In the genomic region with DNA sequence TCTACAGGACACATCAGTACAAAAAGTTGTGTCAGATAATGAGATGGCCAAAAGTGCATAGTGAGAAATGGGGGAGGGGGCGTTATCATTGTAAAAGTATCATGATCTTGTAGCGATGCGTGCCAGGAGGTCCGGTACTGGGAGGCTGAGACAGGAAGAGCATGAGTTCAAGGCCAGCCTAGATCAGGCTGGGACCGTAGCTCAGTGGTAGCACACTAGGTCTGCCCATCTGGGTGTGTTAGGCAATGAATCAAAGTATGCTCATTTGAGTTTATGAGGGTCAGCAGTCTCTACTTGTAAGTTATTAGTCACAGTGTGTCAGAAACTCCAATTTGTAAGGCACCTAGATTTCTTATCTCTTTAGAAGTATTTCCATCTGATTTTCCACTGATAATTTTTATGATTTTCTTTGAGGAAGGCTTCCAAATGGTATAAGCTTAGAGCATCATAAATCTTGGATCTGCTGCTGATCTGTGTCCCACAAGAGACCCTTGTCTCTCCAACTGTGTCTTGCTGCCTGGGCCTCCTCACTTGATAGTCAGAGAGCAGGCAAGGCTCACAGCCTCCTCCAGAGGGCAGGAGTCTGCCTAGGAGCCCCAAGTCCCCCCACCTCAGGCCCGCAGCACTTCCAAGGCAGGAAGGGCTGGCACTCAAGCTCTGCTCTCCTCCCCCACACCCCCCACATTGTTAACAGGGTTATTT, we compare ENCODE assay signal across 8 mouse cellular contexts. TPM values are rescaled to one million over a fixed set of nuclear protein-coding genes. Genes with fewer than 3 reads are reported as not detected.
DNase-seq lines count a peak whose midpoint lies in the region; ATAC-seq and TF ChIP-seq lines count a peak whose summit lies in the region.

No protein-coding gene starts in this region.

- no peak overlapping the region for H3K4me3 ChIP-seq in cerebellum, adult 2 months (replicated peaks; ENCODE audit: insufficient read depth, low read depth, low read length)
- no peak overlapping the region for H3K4me3 ChIP-seq in neural tube, embryonic 11.5 days (ENCODE audit: low read depth, low read length)
- H3K4me3 ChIP-seq in heart, embryonic 15.5 days: no peak overlapping the region
- H3K4me3 ChIP-seq in neural tube, embryonic 13.5 days: no peak overlapping the region

- H3K9ac ChIP-seq in neural tube, embryonic 11.5 days (ENCODE audit: low read length): no peak overlapping the region
- H3K9ac ChIP-seq in heart, embryonic 15.5 days: no peak overlapping the region
- no peak overlapping the region for H3K9ac ChIP-seq in neural tube, embryonic 13.5 days

- no peak overlapping the region for H3K4me2 ChIP-seq in neural tube, embryonic 11.5 days (ENCODE audit: low read depth)
- H3K4me2 ChIP-seq in heart, embryonic 15.5 days: no peak overlapping the region; the same call in 1 of the 2 replicates
- 0 out of 2 replicates have a peak overlapping the region, but pooled peaks have one; percentile 21 for H3K4me2 ChIP-seq in neural tube, embryonic 13.5 days

- no peaks in the 10 kb centered on the region for H3K27me3 ChIP-seq in cerebellum, adult 2 months (ENCODE audit: control insufficient read depth, insufficient read depth, low read length)
- no peaks in the 10 kb centered on the region for H3K27me3 ChIP-seq in neural tube, embryonic 11.5 days (ENCODE audit: control insufficient read depth, insufficient read depth, low read length)
- no peaks in the 10 kb centered on the region for H3K27me3 ChIP-seq in heart, embryonic 15.5 days
- H3K27me3 ChIP-seq in neural tube, embryonic 13.5 days: no peaks in the 10 kb centered on the region

- no peak overlapping the region for H3K27ac ChIP-seq in cerebellum, adult 2 months (ENCODE audit: insufficient read depth, low read length)
- no peak overlapping the region for H3K27ac ChIP-seq in neural tube, embryonic 11.5 days (ENCODE audit: low read depth, low read length)
- H3K27ac ChIP-seq in heart, embryonic 15.5 days: no peak overlapping the region
- H3K27ac ChIP-seq in neural tube, embryonic 13.5 days (replicated peaks): peak overlapping the region; percentile 61

- no peak for TF ChIP-seq POLR2A in cerebellum, adult 2 months (IDR thresholded peaks at IDR 0.05; ENCODE audit: borderline replicate concordance, insufficient read depth, low read length)

- DNase-seq in cerebellum, adult 2 months: no peak
- DNase-seq in cerebellum, adult 11 months: no peak
- peak; percentile 27 for DNase-seq in neural tube, embryonic 11.5 days (ENCODE audit: low spot score)
- no peak for DNase-seq in neural tube, embryonic 10.5 days (ENCODE audit: extremely low spot score, low spot score)
- no peak for DNase-seq in cerebellum, adult 9-10 months
- no peak for DNase-seq in B cell, adult 2 months

- H3K9me3 ChIP-seq in neural tube, embryonic 11.5 days (ENCODE audit: control insufficient read depth, low read length): no peaks in the 10 kb centered on the region
- H3K9me3 ChIP-seq in heart, embryonic 15.5 days (replicated peaks): no peaks in the 10 kb centered on the region
- H3K9me3 ChIP-seq in neural tube, embryonic 13.5 days: no peaks in the 10 kb centered on the region

- ATAC-seq in neural tube, embryonic 11.5 days (ENCODE audit: insufficient read depth, low FRiP score, low TSS enrichment): no peak
- ATAC-seq in heart, embryonic 15.5 days (replicated peaks; ENCODE audit: insufficient number of reproducible peaks, insufficient read depth, low FRiP score, low read depth): 0 out of 2 replicates have a peak, but pooled peaks have one; percentile 58
- ATAC-seq in neural tube, embryonic 13.5 days (ENCODE audit: low read depth): peak; percentile 66; the same call in 1 of the 2 replicates

- H3K36me3 ChIP-seq in neural tube, embryonic 11.5 days (ENCODE audit: control insufficient read depth, insufficient read depth, low read length): no peaks in the 10 kb centered on the region
- H3K36me3 ChIP-seq in heart, embryonic 15.5 days: no peaks in the 10 kb centered on the region
- H3K36me3 ChIP-seq in neural tube, embryonic 13.5 days: no peaks in the 10 kb centered on the region

- H3K4me1 ChIP-seq in cerebellum, adult 2 months (ENCODE audit: control insufficient read depth, insufficient read depth, low read length): no peaks in the 10 kb centered on the region; the same call in 1 of the 2 replicates
- no peaks in the 10 kb centered on the region for H3K4me1 ChIP-seq in neural tube, embryonic 11.5 days (ENCODE audit: control insufficient read depth, insufficient read depth, low read length)
- H3K4me1 ChIP-seq in heart, embryonic 15.5 days (replicated peaks): peaks cover 13% of the 10 kb centered on the region
- H3K4me1 ChIP-seq in neural tube, embryonic 13.5 days (replicated peaks): peaks cover 18% of the 10 kb centered on the region

- 84% methylated on average over 6 of the region's 6 CpGs for WGBS in cerebellum, adult 2 months
- WGBS in neural tube, embryonic 11.5 days: 77% methylated on average over 6 of the region's 6 CpGs
- 76% methylated on average over 6 of the region's 6 CpGs for WGBS in heart, embryonic 15.5 days
- WGBS in neural tube, embryonic 13.5 days: 75% methylated on average over 6 of the region's 6 CpGs

- TF ChIP-seq CTCF in cerebellum, adult 2 months (IDR thresholded peaks at IDR 0.05; ENCODE audit: borderline replicate concordance, insufficient read depth, low read depth, low read length): 0 out of 2 replicates have a peak, but pooled peaks have one; percentile 16

RNA-seq across cellular contexts. Expression of a gene that starts 14.3 kb away (rescaled TPM):
- 515 and 542 TPM in 2 replicates for polyA plus RNA-seq in cerebellum, adult 2 months (2012; rRNA removed)
- polyA plus RNA-seq in neural tube, embryonic 11.5 days (2014; fragmentation: Nextera tagmentation; extraction: Ambion mirVana): 571 and 584 TPM in 2 replicates
- 378 and 426 TPM in 2 replicates for polyA plus RNA-seq in heart, embryonic 15.5 days (2015; fragmentation: Nextera tagmentation; extraction: Ambion mirVana)
- polyA plus RNA-seq in neural tube, embryonic 13.5 days (2015; fragmentation: Nextera tagmentation; extraction: Ambion mirVana): 602 and 606 TPM in 2 replicates
